Mouse (Mus musculus): ENCODE measurements around the gene Tanc1. TPM values are rescaled to one million over a fixed set of nuclear protein-coding genes. Genes with fewer than 3 reads are reported as not detected.

Tanc1 gene
- polyA plus RNA-seq, 1 experiment from 2014 or later, result 24.8 TPM

Other genes with a start within 250 kb of the Tanc1 start
- gene Dapl1, start 127.4 kb upstream of the Tanc1 start, polyA plus RNA-seq (2014; fragmentation: Nextera tagmentation; extraction: Ambion mirVana), result 43.6 and 44.3 TPM in 2 replicates

Measured in stomach, embryonic 14.5 days (tissue).